Mouse (Mus musculus) CD8-positive naive resting alpha-beta T cell, adult 2 months (primary cell): Measurements from ENCODE around the gene Lrrc8d.
"Not testable (repeated sequence)": the region's sequence is repeated elsewhere in the genome, so short reads cannot be mapped to it uniquely, and the experiment has no call there.

Source experiments
- DNase-seq, 2 experiments: peaks; one replicate each; pipeline ENCODE4 v3.0.0; 2022; ENCODE audit warnings: low read depth in 2 of 2, low spot score in 2 of 2

Gene Lrrc8d

DNA sequence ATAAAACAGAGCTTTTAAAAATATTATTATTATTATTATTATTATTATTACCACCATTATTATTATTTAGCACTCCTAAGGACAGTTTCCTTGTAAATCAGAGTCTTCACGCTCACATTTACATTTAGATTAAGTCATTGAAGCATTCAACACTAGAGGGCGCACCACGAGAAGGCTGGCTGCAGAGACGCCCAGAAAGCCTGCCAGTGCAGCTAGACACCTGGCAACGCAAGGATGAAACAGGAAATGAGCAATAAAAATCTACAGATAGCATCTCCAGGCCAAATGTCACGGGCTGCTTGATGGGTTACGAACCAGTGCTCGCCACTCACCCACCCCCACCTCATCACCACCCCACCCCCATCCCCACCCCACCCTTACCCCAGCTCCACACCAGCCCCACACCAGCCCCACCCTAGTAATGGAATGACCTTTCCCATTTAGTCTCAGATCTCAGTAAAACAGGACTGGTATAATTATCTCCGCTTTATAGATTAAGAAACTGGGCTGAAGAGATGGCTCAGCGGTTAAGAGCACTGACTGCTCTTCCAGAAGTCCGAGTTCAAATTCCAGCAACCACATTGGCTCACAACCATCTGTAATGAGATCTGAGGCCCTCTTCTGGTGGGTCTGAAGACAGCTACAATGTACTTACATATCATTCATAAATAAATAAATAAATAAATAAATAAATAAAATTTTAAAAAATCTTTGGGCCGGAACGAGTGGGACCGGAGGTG, 14.7 kb upstream of the Lrrc8d start:
- DNase-seq = peak; percentile 84 to 86

DNA sequence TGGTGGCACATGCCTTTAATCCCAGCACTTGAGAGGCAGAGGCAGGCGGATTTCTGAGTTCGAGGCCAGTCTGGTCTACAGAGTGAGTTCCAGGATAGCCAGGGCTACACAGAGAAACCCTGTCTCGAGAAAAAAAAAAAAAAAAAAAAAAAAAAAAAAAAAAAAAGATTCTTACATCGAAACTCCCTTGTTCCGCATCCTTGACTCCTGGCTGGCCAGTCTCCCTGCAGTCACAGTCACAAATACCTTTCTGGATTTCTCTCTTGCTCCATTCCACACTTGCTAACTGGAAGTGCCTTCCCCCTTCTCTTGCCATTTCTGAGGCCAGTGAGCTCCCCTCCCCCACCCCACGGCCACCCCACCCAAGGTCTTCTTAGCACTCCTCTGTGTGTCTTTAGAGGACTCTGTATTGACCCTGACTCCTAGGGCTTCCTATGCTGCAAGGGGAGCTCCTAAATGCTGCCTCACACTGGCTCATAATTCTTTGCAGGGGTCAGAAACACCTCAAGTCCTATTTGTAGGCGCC, 13.9 kb upstream of the Lrrc8d start:
- not testable (repeated sequence) for DNase-seq

DNA sequence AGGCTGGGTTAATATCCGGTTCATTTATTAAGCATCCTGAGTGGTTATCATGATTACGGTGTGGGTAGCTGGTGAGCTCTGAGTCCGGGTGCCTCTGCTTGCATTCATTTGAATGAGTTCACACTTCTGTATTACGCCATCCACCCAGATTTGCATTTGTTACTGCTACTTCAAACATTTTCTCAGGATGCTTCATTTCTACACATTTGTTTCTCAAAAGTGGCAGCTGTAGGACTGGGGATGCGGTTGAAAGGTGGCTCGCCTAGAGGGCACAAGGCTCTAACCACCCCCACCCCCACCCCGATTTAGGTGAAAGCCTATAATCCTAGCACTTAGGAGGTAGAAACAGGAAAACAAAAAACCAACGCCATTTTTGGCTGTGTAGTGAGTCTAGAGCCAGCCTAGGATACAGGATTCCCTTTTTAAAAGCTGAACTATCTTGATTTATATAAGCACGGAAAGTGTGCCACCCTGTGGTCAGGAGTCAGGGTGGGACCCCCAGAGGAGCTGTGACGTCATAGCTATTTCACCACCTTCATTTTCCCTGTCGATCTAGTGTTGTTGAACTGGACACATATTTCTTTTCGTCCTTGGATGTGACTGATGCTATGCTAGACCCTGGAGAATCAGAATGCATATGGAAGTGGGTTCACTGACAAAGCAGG, 13.3 kb upstream of the Lrrc8d start:
- no peak for DNase-seq

DNA sequence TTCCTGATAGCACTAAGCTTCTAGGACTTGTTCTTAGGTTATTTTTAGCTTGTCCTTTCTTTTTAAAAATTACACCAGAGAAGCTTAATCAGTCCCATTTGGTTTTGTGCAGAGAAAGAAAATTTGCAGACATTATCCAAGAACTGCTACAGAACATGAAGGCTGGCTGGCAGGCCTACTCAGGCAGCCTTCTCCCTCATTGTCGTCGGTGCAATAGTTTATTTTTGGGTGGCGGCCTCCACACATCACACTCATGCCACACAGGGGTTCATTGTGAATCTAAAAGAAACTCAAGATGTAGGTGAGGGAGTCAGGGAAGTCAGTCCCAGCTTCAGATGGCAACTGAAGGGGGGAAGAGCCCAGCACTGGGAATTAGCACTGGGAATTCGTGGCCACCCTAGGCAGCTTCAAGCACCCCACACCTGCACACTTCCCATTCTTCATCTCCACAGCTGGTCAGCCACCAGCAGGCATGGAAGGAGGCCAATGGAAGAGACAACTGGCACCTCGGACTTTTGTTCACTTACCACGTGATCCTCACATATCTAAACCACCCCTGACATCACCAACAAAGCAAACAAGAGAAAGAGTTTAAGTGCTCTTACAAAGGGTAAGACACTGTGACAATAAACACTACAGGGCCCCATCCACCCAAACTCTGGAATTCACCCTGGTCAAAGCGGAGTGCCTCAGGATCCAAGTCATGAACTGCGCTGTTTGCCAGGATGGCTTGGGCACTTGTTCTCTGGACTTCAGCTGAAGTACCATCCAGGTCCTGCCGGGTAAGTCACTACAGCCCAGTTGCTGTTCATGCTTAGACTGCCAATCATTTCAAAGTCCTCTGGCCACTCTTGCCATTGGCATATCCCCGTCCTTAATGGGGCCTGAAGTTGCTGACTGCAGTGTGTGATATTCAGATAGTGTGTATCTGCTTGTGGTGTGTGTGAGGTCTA, 9.0 kb upstream of the Lrrc8d start:
- DNase-seq = no peak

DNA sequence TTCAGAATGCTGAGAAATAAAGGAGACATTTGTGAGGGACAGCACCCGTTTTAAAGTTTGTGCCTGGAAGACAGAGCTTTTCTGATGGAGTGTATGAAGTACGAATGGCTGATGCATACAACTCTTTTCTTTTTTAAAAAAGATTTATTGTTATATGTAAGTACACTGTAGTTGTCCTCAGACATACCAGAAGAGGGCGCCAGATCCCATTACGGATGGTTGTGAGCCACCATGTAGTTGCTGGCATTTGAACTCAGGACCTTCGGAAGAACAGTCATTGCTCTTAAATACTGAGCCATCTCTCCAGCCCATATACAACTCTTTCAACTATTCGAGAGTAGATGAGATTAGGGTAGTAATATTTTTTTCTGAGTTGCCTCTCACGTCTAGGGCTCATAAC, 8.1 kb upstream of the Lrrc8d start:
- peak; percentile 44 to 59 for DNase-seq

DNA sequence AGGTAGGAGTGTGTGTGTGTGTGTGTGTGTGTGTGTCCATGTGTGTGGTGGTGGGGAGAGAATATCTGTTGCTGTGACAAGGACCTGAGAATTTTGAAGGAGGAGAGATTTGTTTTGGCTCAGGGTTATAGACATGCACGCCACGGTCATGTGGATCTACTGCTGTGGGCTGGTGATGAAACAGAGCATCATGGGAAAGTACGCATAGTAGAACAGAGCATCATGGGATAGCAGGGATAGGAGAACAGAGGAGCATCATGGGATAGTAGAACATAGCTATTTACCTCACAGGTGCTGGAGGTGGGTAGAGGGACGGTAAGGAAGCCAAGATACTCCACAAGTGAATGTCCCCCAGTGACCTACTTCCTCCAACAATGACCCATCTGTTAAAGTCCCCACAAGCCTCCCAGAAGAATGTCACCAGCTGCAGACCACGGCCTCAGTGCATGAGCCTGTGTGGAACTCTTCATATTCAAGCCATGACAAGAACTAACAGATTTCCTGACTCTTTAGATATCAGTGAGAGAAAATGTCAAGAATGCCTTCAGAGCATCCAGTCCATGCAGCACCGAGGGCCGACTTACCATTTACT, 5.3 kb upstream of the Lrrc8d start:
- DNase-seq = no peak

DNA sequence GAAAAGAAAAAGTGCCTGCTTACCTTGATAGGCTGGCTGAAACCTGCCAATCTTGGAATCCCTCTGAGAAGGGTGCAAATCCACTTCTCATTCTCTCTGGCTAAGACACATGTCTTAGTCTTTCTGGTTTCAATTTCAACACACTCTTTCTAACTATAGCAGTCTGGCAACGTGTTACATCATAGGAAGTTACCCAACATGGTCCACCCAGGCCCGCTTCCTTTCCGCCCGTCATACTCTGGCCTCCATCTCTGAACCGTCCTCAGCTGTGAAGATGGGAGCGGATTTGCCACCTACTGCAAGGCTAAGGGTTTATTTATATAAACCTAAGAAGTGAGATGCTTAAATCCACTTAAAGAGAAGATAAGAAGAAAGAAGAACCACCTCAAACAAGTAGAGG, 3.7 kb upstream of the Lrrc8d start:
- no peak for DNase-seq

DNA sequence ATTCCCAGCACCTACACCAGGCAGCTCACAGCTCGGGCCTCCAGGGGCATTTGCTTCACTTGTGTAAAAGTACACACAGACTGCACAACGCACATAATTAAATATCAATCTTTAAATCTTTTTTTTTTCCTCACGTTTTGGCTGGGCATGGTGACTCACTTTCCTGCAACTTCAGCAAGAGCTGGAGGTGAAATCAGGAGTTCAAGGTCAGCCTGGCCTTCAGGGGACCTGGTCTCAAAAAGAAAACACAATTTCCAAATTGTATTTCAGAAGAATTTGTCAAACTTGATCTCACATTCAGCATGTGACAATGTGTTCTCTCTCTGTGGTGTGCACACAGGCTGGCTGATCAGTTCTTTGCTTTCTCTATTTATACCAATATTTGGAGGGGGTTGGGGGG, 1.9 kb upstream of the Lrrc8d start:
- no peak for DNase-seq

DNA sequence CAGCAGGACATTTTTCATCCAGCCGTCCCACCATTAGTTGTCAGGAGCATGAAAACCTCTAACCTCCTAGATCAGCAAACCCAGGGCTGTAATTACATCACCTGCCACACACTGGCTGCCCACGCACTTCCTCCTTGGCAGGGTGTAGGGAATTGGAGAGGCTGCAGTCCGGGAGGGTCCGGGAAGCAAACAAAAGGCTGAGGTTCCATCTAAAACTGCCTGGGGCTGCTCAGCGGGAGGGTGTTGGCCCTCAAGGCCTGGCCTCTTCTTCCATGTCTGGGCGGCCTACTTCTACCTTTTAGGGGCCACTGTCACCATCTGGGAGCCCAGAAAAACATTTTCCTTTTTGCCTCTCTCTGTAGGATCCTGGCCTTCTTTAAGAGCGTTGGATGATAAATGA, 1.1 kb upstream of the Lrrc8d start:
- DNase-seq = no peak

DNA sequence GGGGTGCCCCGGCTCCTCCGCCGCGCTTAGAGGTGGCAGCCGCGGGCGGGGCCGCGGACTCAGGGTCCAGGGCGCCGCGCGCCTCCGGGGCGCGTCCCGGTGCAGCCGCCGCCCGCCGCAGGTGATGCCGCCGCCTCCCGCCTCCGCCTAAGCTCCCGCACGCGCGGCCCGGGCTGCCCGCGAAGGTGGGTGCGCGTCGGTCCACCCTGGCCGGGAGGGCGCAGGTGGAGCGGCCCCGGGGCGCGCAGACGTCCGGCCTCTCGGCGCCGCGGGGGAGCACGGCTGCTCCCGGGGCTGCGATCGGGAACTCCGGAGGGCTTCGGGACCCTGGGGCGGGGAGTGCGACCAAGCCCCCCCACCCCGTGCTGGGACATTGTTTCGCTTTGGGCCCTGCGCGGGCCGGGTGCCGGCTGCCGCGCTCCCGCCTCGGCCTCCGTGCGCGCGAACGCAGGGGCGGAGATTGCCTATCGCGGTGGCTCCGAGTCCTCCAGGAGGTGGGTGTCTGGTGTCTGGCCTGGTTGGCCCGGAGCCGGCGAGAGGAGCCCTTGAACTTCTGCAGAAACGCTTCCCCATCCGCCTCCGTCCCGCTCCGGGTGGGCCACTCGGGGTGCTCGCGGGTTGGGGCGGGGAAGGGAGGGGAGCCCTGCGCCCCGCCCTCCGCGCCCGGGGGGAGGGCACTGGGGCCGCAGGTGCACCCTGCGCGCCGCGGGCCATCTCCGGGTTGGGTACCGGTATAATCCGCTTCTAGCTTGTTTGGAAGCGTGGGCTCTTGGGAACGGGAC, 492 bp downstream of the Lrrc8d start:
- DNase-seq = peak; percentile 83 to 84

DNA sequence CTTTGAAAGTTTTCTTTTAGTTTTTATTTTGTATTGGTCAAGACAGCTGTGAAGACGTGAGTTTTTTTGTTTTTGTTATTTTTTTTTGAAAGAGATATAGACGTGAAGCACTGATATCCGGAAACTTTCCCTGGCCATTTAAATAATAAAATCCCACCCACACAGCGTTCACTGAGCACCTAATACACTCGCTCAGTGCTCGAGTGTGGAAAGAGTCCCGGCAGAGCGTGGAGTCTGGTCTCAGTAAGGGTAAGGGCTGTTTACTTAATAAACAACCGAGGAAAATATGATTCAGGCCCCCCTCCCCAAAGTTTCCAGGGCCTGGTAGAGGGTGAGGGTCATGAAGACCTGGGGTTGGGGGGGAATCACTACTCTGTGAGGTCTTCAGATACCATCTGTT, 1.6 kb downstream of the Lrrc8d start:
- DNase-seq = no peak

DNA sequence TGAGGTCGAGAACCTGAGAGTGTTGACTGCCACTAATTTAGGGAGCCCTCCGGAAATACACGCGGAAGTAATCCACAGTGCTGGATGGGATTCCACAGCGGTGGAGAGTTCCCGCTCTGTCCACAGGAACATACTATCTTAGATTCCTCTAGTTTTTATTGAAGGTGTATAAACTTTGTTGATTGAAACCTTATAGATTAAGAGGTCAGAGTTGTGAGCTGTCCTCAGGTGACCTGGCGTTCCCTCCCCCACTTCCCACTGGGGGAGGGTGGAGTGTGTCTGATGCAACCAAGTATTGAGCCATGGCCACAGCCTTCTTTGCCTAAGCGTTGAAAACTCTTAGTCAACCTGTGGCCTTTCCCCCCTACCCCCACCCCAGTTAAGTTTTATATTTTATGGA, 2.1 kb downstream of the Lrrc8d start:
- DNase-seq = no peak

DNA sequence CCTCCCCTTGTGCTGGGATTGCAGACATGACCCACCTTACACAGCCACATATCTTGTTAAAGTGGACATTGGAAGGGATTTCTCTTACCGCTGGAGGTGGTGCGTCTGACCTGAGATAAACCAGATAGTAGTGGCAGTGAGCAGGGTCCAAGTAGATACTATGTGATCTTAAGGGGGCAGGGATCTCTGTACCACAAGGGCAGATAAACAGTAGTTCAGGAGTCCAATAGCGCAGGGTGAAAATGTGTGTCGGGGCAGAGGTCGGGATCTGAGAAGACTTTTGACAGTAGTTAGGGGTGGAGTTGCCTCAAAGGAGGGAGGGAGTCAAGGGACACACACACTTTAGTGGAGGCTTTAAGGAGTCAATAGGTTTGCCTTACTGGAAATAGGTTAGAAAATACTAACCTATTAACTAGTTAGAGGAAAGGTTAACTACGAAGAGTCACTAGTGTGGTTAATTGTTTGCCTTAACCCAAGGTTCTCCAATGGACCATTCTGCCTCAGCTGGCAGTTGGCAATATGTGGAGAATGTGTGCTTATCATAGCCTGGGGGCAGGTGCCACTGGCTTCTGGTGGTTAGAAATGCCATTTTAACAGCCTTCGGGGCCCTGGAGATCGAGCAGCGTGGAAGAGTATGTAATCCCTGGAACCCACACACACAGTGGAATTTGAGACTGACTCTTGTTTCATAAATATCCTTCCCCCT, 3.0 kb downstream of the Lrrc8d start:
- DNase-seq = no peak

DNA sequence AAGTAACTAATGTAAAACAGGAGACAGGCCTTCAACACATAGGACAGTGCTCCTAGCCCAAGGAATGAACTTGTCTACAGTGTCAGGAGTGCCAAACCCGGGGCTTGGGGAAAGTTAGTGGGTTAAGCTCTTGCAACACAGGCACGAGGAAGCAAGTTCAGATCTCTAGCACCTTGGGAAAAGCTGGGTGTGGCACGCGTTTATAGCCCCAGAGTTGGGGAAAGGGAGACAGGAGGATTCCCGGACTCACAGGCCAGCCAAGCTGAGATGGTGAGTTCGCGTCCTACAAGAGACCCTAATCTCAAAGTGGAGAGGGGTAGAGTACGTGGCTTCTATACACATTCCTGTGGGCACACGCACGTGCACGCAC, 3.5 kb downstream of the Lrrc8d start:
- no peak for DNase-seq

DNA sequence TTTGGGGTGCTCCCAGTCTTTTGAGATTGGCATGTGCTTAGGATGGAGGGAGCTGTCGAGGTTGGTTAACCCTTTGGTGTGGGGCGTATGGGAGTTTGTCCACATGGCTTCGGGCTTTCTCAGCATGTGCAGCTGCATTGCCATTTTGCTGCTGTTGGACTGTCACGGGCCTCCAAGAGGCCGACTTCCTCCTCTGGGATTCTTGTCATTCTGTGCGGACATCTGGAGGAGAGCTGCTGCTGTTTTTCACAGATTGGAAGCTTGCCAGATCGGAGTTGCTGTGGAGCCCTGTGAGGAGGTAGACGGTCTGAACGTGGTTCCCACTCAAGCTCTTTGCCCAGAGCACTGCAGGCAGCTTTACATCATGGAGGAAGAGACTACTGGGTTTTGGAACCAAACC, 4.8 kb downstream of the Lrrc8d start:
- no peak for DNase-seq

DNA sequence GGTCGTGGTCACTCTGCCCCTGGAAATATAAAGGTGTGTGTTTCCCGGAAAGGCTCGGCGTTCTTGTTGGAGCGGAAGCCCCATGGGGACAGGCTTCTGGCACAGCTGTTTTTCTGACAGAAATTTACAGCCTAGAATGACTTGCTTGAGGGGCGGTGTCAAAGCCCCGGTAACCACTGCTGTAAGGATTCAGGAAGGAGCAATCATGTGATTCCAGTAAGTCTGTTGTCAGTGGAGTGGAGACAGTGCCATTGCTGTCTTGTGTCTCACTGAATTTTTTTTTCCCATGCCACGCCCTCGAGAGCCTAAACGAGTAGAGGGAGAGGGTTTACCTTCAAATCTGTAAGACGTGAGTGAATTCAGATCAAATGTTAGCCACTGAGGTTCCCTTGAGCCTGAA, 6.9 kb downstream of the Lrrc8d start:
- no peak for DNase-seq

DNA sequence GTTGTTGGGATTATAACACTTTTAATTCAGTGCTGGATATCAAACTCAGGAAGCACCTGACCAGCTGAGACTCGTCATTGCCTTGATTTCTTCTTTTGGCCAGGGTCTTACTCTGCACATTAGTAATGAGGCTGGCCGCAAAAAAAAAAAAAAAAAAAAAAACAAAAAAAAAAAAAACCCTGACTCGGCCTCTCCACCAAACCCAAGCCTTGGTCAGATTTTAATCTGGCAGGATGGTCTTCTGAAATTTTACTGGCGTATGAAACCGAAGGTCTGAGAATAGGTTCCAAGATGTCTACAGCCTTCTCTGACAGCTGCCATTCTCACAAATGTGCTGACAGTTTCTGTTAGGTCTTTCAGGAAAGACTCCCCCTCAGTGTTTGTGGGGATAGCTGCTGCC, 8.5 kb downstream of the Lrrc8d start:
- no peak for DNase-seq

DNA sequence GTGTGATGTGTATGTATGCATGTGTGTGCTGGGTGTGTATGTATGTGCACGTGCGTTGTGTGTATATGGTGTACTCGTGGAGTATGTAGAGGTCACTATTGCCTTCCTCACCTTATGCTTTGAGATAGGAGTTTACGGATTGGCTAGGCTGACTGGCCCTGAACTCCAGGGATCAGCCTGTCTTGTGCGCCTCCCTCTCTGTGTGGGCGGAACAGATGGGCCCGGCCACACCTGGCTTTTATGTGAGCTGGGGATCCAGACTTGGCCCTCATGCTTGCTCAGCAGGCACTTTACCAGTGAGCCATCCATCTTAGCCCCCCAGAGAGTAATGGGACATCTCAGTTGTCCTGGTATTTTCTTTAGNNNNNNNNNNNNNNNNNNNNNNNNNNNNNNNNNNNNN, 10.7 kb downstream of the Lrrc8d start:
- no peak for DNase-seq

DNA sequence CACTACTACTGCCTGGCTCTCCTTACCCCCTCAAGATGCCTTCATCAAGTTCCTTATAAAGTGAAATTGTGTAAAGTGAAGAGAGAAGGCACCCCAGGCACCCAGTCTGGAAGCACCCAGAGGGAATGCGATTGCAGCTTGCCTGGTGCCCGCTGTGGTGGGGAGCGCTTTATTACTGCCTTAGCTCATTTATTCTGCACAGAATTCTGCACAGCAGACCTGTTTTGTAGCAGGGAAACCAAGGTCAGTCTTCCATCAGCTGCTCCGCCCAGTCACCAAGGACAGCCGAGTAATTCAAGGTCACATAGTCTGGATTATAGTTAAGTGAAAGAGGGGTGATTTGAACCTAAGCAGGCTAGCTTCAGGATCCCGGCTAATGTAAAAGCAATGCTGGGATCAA, 14.7 kb downstream of the Lrrc8d start:
- DNase-seq = no peak

DNA sequence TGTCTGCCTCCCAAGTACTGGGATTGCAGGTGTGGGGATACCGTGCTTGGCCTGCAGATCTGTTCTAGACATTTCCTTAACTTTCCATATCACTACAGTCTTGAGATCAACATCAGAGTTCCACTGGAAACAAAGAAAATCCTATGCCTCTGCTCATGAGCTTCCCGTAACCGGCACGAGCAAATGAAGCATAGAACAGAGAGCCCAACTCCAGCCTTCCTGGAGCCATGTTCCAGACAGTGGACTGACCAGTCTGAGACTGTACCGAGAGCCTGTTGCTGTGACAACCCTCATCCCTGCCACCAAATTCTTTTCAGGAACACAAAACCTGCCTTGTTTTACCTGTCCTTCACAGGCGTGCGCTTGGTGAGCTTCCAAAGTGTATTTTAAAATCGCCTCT, 15.3 kb downstream of the Lrrc8d start:
- DNase-seq = no peak
